ENCODE assay signal across 8 mouse cellular contexts in the genomic region with DNA sequence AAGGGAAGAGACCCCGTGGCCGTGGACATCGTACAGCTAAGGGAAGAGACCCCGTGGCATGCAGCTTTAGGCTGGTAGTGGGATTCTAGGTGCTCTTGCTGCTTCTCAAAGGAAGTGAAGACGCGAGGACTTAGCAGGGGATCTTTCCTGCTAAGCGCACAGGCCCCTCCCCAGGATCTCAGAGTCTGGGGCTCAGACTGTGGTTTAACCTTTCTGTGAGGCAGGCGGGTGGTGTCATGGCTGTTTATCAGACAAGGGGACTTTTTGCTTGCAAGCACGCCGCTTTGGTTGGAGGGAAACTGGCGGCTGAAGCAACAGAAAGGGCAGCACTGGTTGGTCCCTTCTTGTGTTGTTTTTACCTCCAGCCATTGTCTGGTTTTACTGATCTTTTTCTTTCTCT. TPM values are rescaled to one million over a fixed set of nuclear protein-coding genes. Genes with fewer than 3 reads are reported as not detected.
DNase-seq lines count a peak whose midpoint lies in the region; ATAC-seq and TF ChIP-seq lines count a peak whose summit lies in the region.

No protein-coding gene starts in this region.

- 18% methylated on average over 11 of the region's 11 CpGs for WGBS in heart, embryonic 14.5 days
- WGBS in neural tube, embryonic 13.5 days: 6% methylated on average over 11 of the region's 11 CpGs

- no peak for DNase-seq in heart, postnatal 14 days
- DNase-seq in induced T-regulatory cell, adult 2 months (ENCODE audit: low read depth): peak; percentile 95
- no peak for DNase-seq in yolk sac, embryonic 10.5 days (ENCODE audit: low spot score)
- no peak for DNase-seq in layer of hippocampus, adult 2 months (ENCODE audit: low spot score in 2 of 2)
- DNase-seq in kidney, postnatal 36 days: no peak

- H3K4me1 ChIP-seq in heart, embryonic 14.5 days (ENCODE audit: control insufficient read depth in 2 of 2, insufficient read depth in 2 of 2, low read length in 2 of 2): peaks cover 5 to 9% of the 10 kb centered on the region in 2 experiments; a peak in 3 of 4 replicates
- H3K4me1 ChIP-seq in neural tube, embryonic 13.5 days (replicated peaks): peaks cover 13% of the 10 kb centered on the region

- H3K27ac ChIP-seq in heart, embryonic 14.5 days (replicated peaks in 1 of 2; ENCODE audit: control insufficient read depth in 1 of 2, insufficient read depth in 1 of 2, low read depth in 2 of 2, low read length in 2 of 2): no peak overlapping the region
- peak overlapping the region; percentile 46 for H3K27ac ChIP-seq in neural tube, embryonic 13.5 days (replicated peaks)
- no peak overlapping the region for H3K27ac ChIP-seq in layer of hippocampus, adult 2 months

- no peak overlapping the region for H3K4me3 ChIP-seq in heart, embryonic 14.5 days (ENCODE audit: control insufficient read depth in 1 of 2, insufficient read depth in 1 of 2, low read depth in 1 of 2, low read length in 2 of 2)
- H3K4me3 ChIP-seq in neural tube, embryonic 13.5 days: no peak overlapping the region
- H3K4me3 ChIP-seq in layer of hippocampus, adult 2 months: no peak overlapping the region

- no peak for ATAC-seq in heart, embryonic 14.5 days (ENCODE audit: insufficient number of reproducible peaks, insufficient read depth, low FRiP score, low read depth)
- peak; percentile 91 for ATAC-seq in activated CD4-positive, CD25-positive, alpha-beta regulatory T cell, adult 4 months
- ATAC-seq in neural tube, embryonic 13.5 days (ENCODE audit: low read depth): no peak

- 0 out of 2 replicates have a peak, but pooled peaks cover 4% of the 10 kb centered on the region for H3K36me3 ChIP-seq in heart, embryonic 14.5 days (ENCODE audit: control insufficient read depth, insufficient read depth, low read length)
- H3K36me3 ChIP-seq in neural tube, embryonic 13.5 days: peaks cover 88% of the 10 kb centered on the region

- peak overlapping the region; percentile 34 for H3K4me2 ChIP-seq in heart, embryonic 14.5 days (ENCODE audit: low read length)
- peak overlapping the region; percentile 39 for H3K4me2 ChIP-seq in neural tube, embryonic 13.5 days

- no peaks in the 10 kb centered on the region for H3K9me3 ChIP-seq in heart, embryonic 14.5 days (ENCODE audit: control insufficient read depth, low read length)
- H3K9me3 ChIP-seq in neural tube, embryonic 13.5 days: no peaks in the 10 kb centered on the region

- no peak overlapping the region; the same call in 1 of the 2 replicates for H3K9ac ChIP-seq in heart, embryonic 14.5 days (ENCODE audit: low read length)
- peak overlapping the region; percentile 52; the same call in 1 of the 2 replicates for H3K9ac ChIP-seq in neural tube, embryonic 13.5 days

- intact Hi-C loops in heart, postnatal 14 days (cut with DNase I): no loop called here

- TF ChIP-seq CTCF in layer of hippocampus, adult 2 months (conservative IDR thresholded peaks at IDR 0.05): no peak

- H3K27me3 ChIP-seq in heart, embryonic 14.5 days (ENCODE audit: control insufficient read depth, insufficient read depth, low read length): no peaks in the 10 kb centered on the region
- no peaks in the 10 kb centered on the region for H3K27me3 ChIP-seq in neural tube, embryonic 13.5 days

RNA-seq across cellular contexts. Expression of a gene that starts 8.8 kb away (rescaled TPM):
- 1.5 and 1.8 TPM in 2 replicates for polyA plus RNA-seq in heart, embryonic 14.5 days (2014; fragmentation: Nextera tagmentation; extraction: Ambion mirVana)
- 1 to 10 TPM; 1.3 to 1.5 TPM for total RNA-seq in heart, postnatal 14 days (2021)
- polyA plus RNA-seq in activated CD4-positive, CD25-positive, alpha-beta regulatory T cell, adult 4 months (2017; shearing (Covaris generic)): 100 to 1,000 TPM; 103 to 107 TPM
- polyA plus RNA-seq in neural tube, embryonic 13.5 days (2015; fragmentation: Nextera tagmentation; extraction: Ambion mirVana): 12.1 and 13.2 TPM in 2 replicates
- 10 to 100 TPM; 16.7 to 18.7 TPM for total RNA-seq in layer of hippocampus, adult 2 months (2021)

RNA-seq across cellular contexts. Expression of a gene that starts 10.5 kb away (rescaled TPM):
- 540 and 605 TPM in 2 replicates for polyA plus RNA-seq in heart, embryonic 14.5 days (2014; fragmentation: Nextera tagmentation; extraction: Ambion mirVana)
- 100 to 1,000 TPM; 264 to 297 TPM for total RNA-seq in heart, postnatal 14 days (2021)
- 1,000 to 10,000 TPM; 1,759 to 1,796 TPM for polyA plus RNA-seq in activated CD4-positive, CD25-positive, alpha-beta regulatory T cell, adult 4 months (2017; shearing (Covaris generic))
- polyA plus RNA-seq in neural tube, embryonic 13.5 days (2015; fragmentation: Nextera tagmentation; extraction: Ambion mirVana): 407 and 470 TPM in 2 replicates
- total RNA-seq in layer of hippocampus, adult 2 months (2021): 100 to 1,000 TPM; 283 to 303 TPM

RNA-seq across cellular contexts. Expression of a gene that starts 36.9 kb away (rescaled TPM):
- polyA plus RNA-seq in heart, embryonic 14.5 days (2014; fragmentation: Nextera tagmentation; extraction: Ambion mirVana): 9.9 and 11.4 TPM in 2 replicates
- 10 to 100 TPM; 17.3 to 17.4 TPM for total RNA-seq in heart, postnatal 14 days (2021)
- 10 to 100 TPM; 15.3 to 17.9 TPM for polyA plus RNA-seq in activated CD4-positive, CD25-positive, alpha-beta regulatory T cell, adult 4 months (2017; shearing (Covaris generic))
- 17.3 and 17.5 TPM in 2 replicates for polyA plus RNA-seq in neural tube, embryonic 13.5 days (2015; fragmentation: Nextera tagmentation; extraction: Ambion mirVana)
- total RNA-seq in layer of hippocampus, adult 2 months (2021): 10 to 100 TPM; 12.5 to 12.6 TPM

RNA-seq across cellular contexts. Expression of a gene that starts 47.6 kb away (rescaled TPM):
- polyA plus RNA-seq in heart, embryonic 14.5 days (2014; fragmentation: Nextera tagmentation; extraction: Ambion mirVana): 2.9 and 3.5 TPM in 2 replicates
- total RNA-seq in heart, postnatal 14 days (2021): 1 to 10 TPM; 6.8 to 7.8 TPM
- 1 to 10 TPM; 4.1 to 4.2 TPM for polyA plus RNA-seq in activated CD4-positive, CD25-positive, alpha-beta regulatory T cell, adult 4 months (2017; shearing (Covaris generic))
- 9.5 and 9.9 TPM in 2 replicates for polyA plus RNA-seq in neural tube, embryonic 13.5 days (2015; fragmentation: Nextera tagmentation; extraction: Ambion mirVana)
- total RNA-seq in layer of hippocampus, adult 2 months (2021): 1 to 10 TPM; 5.7 to 5.9 TPM

RNA-seq across cellular contexts. Expression of a gene that starts 59.1 kb away (rescaled TPM):
- polyA plus RNA-seq in heart, embryonic 14.5 days (2014; fragmentation: Nextera tagmentation; extraction: Ambion mirVana): 56.7 and 58.3 TPM in 2 replicates
- total RNA-seq in heart, postnatal 14 days (2021): 10 to 100 TPM; 66.5 to 71.8 TPM
- 10 to 100 TPM; 50.7 to 59.5 TPM for polyA plus RNA-seq in activated CD4-positive, CD25-positive, alpha-beta regulatory T cell, adult 4 months (2017; shearing (Covaris generic))
- polyA plus RNA-seq in neural tube, embryonic 13.5 days (2015; fragmentation: Nextera tagmentation; extraction: Ambion mirVana): 103 and 104 TPM in 2 replicates
- 100 to 1,000 TPM; 126 to 134 TPM for total RNA-seq in layer of hippocampus, adult 2 months (2021)
